Mouse (Mus musculus): ENCODE data around the gene Fos.

DNA sequence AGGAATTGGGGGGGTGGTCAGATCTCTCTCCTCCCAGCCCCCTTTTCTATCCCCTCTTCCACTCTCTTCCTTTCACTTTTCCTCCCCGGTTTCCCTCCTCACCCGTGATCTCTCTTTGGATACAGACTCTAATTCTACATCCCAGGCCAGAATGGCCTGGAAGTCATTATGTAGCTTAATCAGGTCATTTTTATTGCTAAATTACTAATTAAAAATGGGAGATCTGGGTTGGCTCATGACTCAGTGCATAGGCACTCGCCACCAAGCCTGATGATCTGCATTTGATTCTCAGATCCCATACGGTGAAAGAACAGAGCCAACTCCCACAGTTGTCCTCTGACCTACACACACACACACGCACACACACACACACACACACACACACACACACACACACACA, 39.2 kb upstream of the Fos start:
- TF ChIP-seq POU5F1 (IDR thresholded peaks at IDR 0.05; ENCODE audit: borderline replicate concordance, low read length) (no peak), CTCF (conservative IDR thresholded peaks at IDR 0.05; ENCODE audit: low read length) (no peak), NANOG (IDR thresholded peaks at IDR 0.05; ENCODE audit: borderline replicate concordance, low read length) (no peak)
